Mouse (Mus musculus): ENCODE results near the gene Mb. TPM values are rescaled to one million over a fixed set of nuclear protein-coding genes. Genes with fewer than 3 reads are reported as not detected.

Mb gene
- total and polyA plus RNA-seq, 2 experiments from 2014 or later, result 0.66 to 0.69 TPM

DNA sequence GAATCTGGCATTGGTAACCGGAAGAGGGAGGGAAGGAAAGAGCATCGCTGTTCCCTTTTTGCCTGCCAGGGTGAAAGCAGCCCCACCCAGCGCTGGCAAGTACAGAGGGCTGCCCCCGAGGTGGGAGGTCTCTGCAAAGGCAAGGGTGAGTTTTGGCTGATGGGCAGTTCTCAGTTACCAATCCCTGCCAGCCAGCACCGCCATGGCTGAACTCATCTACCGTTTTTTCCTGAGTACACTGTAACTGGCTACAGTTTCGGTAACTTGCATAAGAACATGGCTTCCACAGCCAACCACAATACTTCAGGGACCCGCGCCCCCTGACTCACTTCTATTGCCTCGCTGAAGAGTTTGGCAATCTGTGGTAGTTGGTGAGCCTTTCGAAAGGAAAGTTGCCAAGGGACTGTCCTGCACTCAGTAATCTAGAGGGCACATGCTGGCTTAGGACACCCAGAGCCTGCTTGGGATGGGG, 29.5 kb upstream of the Mb start:
- H3K4me1 ChIP-seq (ENCODE audit: insufficient read depth, low read length), result no peaks in the 10 kb centered on the region
- H3K9me3 ChIP-seq (ENCODE audit: low read length), result no peaks in the 10 kb centered on the region
- no peaks in the 10 kb centered on the region for H3K27me3 ChIP-seq (ENCODE audit: insufficient read depth, low read length)
- H3K4me2 ChIP-seq (ENCODE audit: low read depth, low read length, poor library complexity, severe bottlenecking), result no peak overlapping the region
- ATAC-seq (ENCODE audit: low FRiP score), result no peak
- H3K4me3 ChIP-seq (ENCODE audit: low read depth, low read length), result no peak overlapping the region
- peak; percentile 36 for DNase-seq (ENCODE audit: low spot score)
- 71% methylated on average over 11 of the region's 11 CpGs for WGBS
- TF ChIP-seq CTCF (IDR thresholded peaks at IDR 0.05), result no peak
- H3K27ac ChIP-seq (ENCODE audit: low read depth, low read length), result no peak overlapping the region; the same call in 1 of the 2 replicates
- peaks cover 46% of the 10 kb centered on the region for H3K36me3 ChIP-seq (ENCODE audit: insufficient read depth, low read length)
- no peak overlapping the region for H3K9ac ChIP-seq (replicated peaks; ENCODE audit: low read length, poor library complexity, severe bottlenecking)

DNA sequence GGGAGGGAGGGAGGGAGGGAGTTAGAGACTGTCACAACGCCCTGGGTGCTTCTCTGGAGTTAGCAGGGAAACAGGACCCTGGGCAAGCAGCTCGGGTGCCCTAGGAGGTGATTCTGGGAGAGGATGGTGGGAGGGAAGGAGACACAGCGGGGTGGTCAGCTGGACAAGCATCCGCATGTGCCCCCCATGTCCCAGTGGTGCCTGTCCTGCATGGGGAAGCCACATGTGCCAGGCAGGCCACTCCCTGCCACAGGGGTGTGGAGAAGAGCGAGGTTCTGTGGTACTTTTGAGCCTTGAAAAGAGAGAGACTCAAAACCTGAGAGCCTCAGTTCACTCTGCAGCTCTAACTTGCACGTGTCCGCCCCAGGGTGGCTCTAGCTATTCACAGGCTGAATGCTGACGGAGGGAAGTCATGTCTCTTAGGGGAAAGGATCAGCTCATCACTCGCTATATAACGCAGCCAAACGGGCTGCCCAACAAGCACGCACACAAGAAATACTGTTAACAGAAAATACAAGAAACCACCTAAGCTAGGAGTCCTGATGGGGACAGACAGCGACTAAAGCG, 28.9 kb upstream of the Mb start:
- Histone ChIP-seq H3K9me3 (ENCODE audit: low read length) (no peaks in the 10 kb centered on the region), H3K4me1 (ENCODE audit: insufficient read depth, low read length) (no peaks in the 10 kb centered on the region), H3K4me2 (ENCODE audit: low read depth, low read length, poor library complexity, severe bottlenecking) (no peak overlapping the region), H3K4me3 (ENCODE audit: low read depth, low read length) (no peak overlapping the region), H3K27ac (ENCODE audit: low read depth, low read length) (no peak overlapping the region; the same call in 1 of the 2 replicates), H3K27me3 (ENCODE audit: insufficient read depth, low read length) (no peaks in the 10 kb centered on the region), H3K36me3 (ENCODE audit: insufficient read depth, low read length) (peaks cover 41% of the 10 kb centered on the region), H3K9ac (replicated peaks; ENCODE audit: low read length, poor library complexity, severe bottlenecking) (no peak overlapping the region)
- DNase-seq (ENCODE audit: low spot score) (no peak), ATAC-seq (ENCODE audit: low FRiP score) (no peak)
- TF ChIP-seq CTCF (IDR thresholded peaks at IDR 0.05), result no peak
- 54% methylated on average over 14 of the region's 14 CpGs for WGBS

DNA sequence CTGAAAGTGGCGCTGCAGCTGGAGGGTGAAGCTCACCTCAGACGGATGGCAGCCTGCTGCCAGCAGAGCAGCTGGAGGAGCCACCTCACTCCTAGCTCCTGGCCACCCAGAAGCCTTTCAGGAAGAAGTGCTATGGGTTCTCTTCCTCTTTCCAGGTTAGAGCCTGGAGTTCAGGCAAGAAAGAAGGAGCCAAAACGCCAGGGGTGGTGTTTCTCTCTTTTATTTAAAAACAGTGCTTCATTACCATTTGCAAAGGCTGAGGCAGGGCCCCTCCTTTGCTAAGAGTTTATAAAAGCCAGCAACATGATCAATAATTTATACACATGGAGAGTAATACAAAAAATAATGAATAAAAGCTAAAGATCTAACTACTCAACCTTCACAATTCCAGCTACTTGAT, 28.3 kb upstream of the Mb start:
- Histone ChIP-seq H3K4me2 (ENCODE audit: low read depth, low read length, poor library complexity, severe bottlenecking) (no peak overlapping the region), H3K36me3 (ENCODE audit: insufficient read depth, low read length) (peaks cover 41% of the 10 kb centered on the region), H3K27me3 (ENCODE audit: insufficient read depth, low read length) (no peaks in the 10 kb centered on the region), H3K4me1 (ENCODE audit: insufficient read depth, low read length) (no peaks in the 10 kb centered on the region), H3K9ac (replicated peaks; ENCODE audit: low read length, poor library complexity, severe bottlenecking) (no peak overlapping the region), H3K27ac (ENCODE audit: low read depth, low read length) (no peak overlapping the region), H3K9me3 (ENCODE audit: low read length) (no peaks in the 10 kb centered on the region), H3K4me3 (ENCODE audit: low read depth, low read length) (no peak overlapping the region)
- no peak for TF ChIP-seq CTCF (IDR thresholded peaks at IDR 0.05)
- ATAC-seq (ENCODE audit: low FRiP score), result no peak
- no peak for DNase-seq (ENCODE audit: low spot score)
- 64% methylated on average over 3 of the region's 3 CpGs for WGBS

DNA sequence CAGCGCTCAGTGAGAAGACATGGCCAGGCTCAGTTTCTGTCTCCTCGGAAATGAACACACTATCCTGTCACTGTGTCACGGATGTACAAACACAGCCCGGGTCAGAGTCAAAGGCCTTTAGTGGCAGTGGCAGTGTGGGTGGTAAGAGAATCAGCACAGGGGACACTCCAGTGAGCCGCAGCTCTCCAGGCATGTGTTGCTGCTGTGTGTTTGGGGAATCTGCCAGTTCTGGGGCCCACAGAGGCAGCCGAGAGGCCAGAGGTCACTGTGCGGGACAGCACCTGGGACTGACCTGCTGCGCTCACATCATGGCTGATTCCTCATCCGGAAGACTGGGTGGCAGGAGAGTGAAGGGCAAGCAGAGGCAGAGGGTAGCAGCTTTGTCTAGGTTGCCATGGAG, 27.4 kb upstream of the Mb start:
- DNase-seq (ENCODE audit: low spot score) (no peak), ATAC-seq (ENCODE audit: low FRiP score) (no peak)
- no peak overlapping the region for H3K4me2 ChIP-seq (ENCODE audit: low read depth, low read length, poor library complexity, severe bottlenecking)
- 87% methylated on average over 9 of the region's 9 CpGs for WGBS
- H3K36me3 ChIP-seq (ENCODE audit: insufficient read depth, low read length), result peaks cover 41% of the 10 kb centered on the region
- no peak overlapping the region for H3K4me3 ChIP-seq (ENCODE audit: low read depth, low read length)
- no peak overlapping the region for H3K27ac ChIP-seq (ENCODE audit: low read depth, low read length)
- no peaks in the 10 kb centered on the region for H3K9me3 ChIP-seq (ENCODE audit: low read length)
- no peak overlapping the region for H3K9ac ChIP-seq (replicated peaks; ENCODE audit: low read length, poor library complexity, severe bottlenecking)
- H3K4me1 ChIP-seq (ENCODE audit: insufficient read depth, low read length), result no peaks in the 10 kb centered on the region
- TF ChIP-seq CTCF (IDR thresholded peaks at IDR 0.05), result no peak
- H3K27me3 ChIP-seq (ENCODE audit: insufficient read depth, low read length), result no peaks in the 10 kb centered on the region

DNA sequence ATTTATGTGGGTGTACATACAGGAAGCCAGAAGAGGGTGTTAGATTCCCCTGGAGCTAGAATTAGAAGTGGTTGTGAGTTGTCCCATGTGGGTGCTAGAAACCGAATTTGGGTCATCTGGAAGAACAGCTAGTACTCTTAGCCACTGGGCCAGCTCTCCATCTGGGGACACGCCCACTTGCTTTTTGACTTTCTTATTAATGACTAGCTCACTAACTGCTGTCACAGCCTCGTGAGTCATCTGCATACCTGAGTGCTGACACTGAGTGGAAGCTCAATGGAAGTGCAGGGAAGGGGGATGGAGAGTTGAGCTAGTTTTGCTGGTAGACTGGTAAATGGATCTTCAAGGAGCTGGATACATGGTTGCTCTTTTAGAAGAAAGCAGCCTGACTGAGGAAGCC, 26.1 kb upstream of the Mb start:
- Histone ChIP-seq H3K36me3 (ENCODE audit: insufficient read depth, low read length) (peaks cover 28% of the 10 kb centered on the region), H3K9me3 (ENCODE audit: low read length) (no peaks in the 10 kb centered on the region), H3K27ac (ENCODE audit: low read depth, low read length) (no peak overlapping the region), H3K4me1 (ENCODE audit: insufficient read depth, low read length) (peaks cover 2% of the 10 kb centered on the region; the same call in 1 of the 2 replicates), H3K9ac (replicated peaks; ENCODE audit: low read length, poor library complexity, severe bottlenecking) (no peak overlapping the region), H3K4me2 (ENCODE audit: low read depth, low read length, poor library complexity, severe bottlenecking) (no peak overlapping the region), H3K4me3 (ENCODE audit: low read depth, low read length) (no peak overlapping the region), H3K27me3 (ENCODE audit: insufficient read depth, low read length) (no peaks in the 10 kb centered on the region)
- TF ChIP-seq CTCF (IDR thresholded peaks at IDR 0.05), result no peak
- DNase-seq (ENCODE audit: low spot score) (no peak), ATAC-seq (ENCODE audit: low FRiP score) (no peak)
- WGBS, result 81% methylated on average over 3 of the region's 3 CpGs

DNA sequence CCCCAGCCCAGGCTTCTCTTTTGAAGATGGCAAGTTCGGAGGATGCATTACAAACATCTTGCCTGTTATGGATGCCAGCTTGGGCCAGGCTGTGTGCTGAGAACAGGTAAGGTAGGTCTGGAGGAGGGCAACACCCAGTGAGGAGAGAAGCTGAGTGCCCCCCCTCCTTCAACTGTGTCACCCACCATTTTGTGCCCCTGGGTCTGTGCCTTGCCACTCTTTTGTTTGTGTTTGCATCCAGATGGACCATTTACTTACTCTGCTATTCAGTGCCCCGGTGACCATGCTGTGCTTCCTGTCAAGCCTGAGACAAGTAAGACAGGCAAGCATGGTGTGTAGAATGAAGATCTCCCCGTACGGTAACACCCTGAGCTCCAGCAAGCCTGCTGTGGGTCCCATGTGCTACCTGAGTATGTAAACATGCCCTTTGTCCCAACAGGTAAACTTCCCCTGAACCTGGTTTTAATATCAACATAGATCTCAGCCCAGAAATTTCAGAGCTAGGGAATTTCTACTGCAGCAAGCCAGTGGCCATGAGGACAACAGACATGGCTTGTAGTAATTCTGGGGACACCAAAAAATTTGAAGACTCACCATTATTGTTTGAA, 22.2 kb upstream of the Mb start:
- peaks cover 2% of the 10 kb centered on the region; the same call in 1 of the 2 replicates for H3K4me1 ChIP-seq (ENCODE audit: insufficient read depth, low read length)
- no peaks in the 10 kb centered on the region for H3K27me3 ChIP-seq (ENCODE audit: insufficient read depth, low read length)
- no peak overlapping the region for H3K4me3 ChIP-seq (ENCODE audit: low read depth, low read length)
- DNase-seq (ENCODE audit: low spot score), result no peak
- no peak overlapping the region for H3K4me2 ChIP-seq (ENCODE audit: low read depth, low read length, poor library complexity, severe bottlenecking)
- no peak for ATAC-seq (ENCODE audit: low FRiP score)
- H3K27ac ChIP-seq (ENCODE audit: low read depth, low read length), result no peak overlapping the region
- TF ChIP-seq CTCF (IDR thresholded peaks at IDR 0.05), result no peak
- WGBS, result 58% methylated on average over 4 of the region's 4 CpGs
- H3K9ac ChIP-seq (replicated peaks; ENCODE audit: low read length, poor library complexity, severe bottlenecking), result no peak overlapping the region
- H3K9me3 ChIP-seq (ENCODE audit: low read length), result no peaks in the 10 kb centered on the region
- peaks cover 12% of the 10 kb centered on the region for H3K36me3 ChIP-seq (ENCODE audit: insufficient read depth, low read length)

Data from midbrain, postnatal 0 days (tissue).